Mouse (Mus musculus): Measurements from ENCODE around the gene Plekha6. TPM values are rescaled to one million over a fixed set of nuclear protein-coding genes. Genes with fewer than 3 reads are reported as not detected.
"Not testable (repeated sequence)": the region's sequence is repeated elsewhere in the genome, so short reads cannot be mapped to it uniquely, and the experiment has no call there.

Gene Plekha6
- polyA plus RNA-seq, 1 experiment from 2014 or later = 6.1 TPM

DNA sequence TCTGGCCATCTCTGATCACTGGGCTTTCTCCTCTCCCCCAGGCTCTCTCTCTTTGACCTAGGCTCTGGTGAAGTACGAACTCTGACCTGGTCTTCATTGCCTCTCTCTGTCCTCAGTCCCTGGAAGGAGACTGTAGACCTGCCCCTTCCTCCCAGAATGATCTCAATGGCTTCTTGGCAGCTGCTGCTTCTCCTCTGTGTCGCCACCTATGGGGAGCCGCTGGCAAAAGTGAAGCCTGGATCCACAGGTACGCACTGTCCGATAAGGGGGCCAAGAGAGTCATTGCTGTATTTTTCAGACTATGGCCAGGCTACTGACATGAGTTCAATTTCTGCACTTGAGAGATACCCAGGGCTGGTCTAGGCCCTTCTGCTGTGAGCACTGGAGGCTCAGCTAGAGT, 163.1 kb downstream of the Plekha6 start:
- H3K9me3 ChIP-seq (ENCODE audit: control insufficient read depth, low read length) = no peaks in the 10 kb centered on the region
- no peak overlapping the region for H3K4me2 ChIP-seq (replicated peaks; ENCODE audit: low read depth, low read length)
- H3K27ac ChIP-seq (ENCODE audit: low read depth, low read length) = no peak overlapping the region
- 66% methylated on average over 5 of the region's 5 CpGs for WGBS
- H3K4me3 ChIP-seq (ENCODE audit: low read length) = no peak overlapping the region
- ATAC-seq (ENCODE audit: low FRiP score, low TSS enrichment) = no peak
- no peaks in the 10 kb centered on the region for H3K36me3 ChIP-seq (ENCODE audit: control insufficient read depth, insufficient read depth, low read length)
- H3K4me1 ChIP-seq (ENCODE audit: control insufficient read depth, insufficient read depth, low read length) = no peaks in the 10 kb centered on the region
- peaks cover 33% of the 10 kb centered on the region; the same call in 1 of the 2 replicates for H3K27me3 ChIP-seq (ENCODE audit: control insufficient read depth, insufficient read depth, low read length)
- H3K9ac ChIP-seq (ENCODE audit: low read depth, low read length) = no peak overlapping the region

DNA sequence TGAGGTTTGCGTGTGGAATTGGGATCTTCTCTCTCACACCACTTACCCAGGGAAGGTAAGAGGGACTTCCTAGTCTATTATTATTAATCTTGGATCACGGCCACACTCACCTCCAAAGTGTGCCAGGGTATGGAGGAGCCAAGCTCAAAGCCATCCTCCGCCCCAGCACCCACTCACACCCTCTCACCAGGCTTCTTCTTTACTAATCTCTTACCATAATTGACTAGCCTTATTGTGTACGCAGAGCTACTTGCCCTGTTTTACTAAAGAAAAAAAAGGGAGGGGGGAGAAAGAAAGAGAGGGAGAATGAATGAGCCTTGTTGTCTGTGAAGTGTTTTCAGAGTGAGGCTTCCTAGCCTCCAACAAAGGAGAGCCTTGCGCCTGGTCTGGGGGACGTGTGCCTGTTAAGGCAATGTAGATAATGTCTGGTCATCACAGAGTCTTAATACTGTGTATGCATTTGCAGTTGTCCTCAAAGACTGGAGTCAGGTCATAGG, 164.3 kb downstream of the Plekha6 start:
- Histone ChIP-seq H3K9me3 (ENCODE audit: control insufficient read depth, low read length) (no peaks in the 10 kb centered on the region), H3K27ac (ENCODE audit: low read depth, low read length) (no peak overlapping the region), H3K27me3 (ENCODE audit: control insufficient read depth, insufficient read depth, low read length) (peaks cover 33% of the 10 kb centered on the region; the same call in 1 of the 2 replicates), H3K36me3 (ENCODE audit: control insufficient read depth, insufficient read depth, low read length) (no peaks in the 10 kb centered on the region), H3K4me1 (ENCODE audit: control insufficient read depth, insufficient read depth, low read length) (no peaks in the 10 kb centered on the region), H3K4me2 (replicated peaks; ENCODE audit: low read depth, low read length) (no peak overlapping the region), H3K4me3 (ENCODE audit: low read length) (no peak overlapping the region), H3K9ac (ENCODE audit: low read depth, low read length) (no peak overlapping the region)
- 88% methylated on average over 6 of the region's 6 CpGs for WGBS
- no peak for ATAC-seq (ENCODE audit: low FRiP score, low TSS enrichment)

DNA sequence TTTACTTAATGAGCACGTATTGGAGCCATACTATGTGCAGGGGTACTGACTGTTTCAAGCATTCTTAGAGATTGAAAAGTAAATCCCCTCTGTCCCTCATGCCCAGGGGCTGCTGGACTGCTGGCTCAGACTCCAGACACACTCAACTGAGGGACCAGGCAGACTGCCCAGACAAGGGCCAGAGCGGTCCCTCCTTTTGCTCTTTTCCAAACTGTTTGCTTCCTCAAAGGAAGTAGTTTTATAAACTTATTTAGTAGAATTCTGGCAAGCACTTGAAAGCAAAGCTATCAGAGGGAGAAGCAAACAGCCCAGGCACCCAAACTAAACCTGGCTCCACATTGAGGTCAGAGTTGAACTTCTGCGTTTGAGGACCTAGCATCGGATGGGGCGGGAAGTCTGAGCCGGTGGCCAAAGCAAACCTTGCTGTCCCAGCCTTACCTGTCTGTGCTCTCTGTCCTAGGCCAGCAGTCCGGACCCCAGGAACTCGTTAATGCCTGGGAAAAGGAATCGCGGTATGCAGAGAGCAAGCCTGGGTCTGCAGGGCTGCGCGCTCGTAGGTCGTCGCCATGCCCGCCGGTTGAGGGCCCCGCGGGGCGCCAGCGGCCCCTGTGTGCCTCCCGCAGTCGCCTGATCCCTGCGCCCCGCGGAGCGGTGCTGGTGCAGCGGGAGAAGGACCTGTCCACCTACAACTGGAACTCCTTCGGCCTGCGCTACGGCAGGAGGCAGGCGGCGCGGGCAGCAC, 165.1 kb downstream of the Plekha6 start:
- peak overlapping the region; percentile 24 for H3K4me3 ChIP-seq (ENCODE audit: low read length)
- no peaks in the 10 kb centered on the region for H3K36me3 ChIP-seq (ENCODE audit: control insufficient read depth, insufficient read depth, low read length)
- 8% methylated on average over 34 of the region's 34 CpGs for WGBS
- H3K4me1 ChIP-seq (ENCODE audit: control insufficient read depth, insufficient read depth, low read length) = no peaks in the 10 kb centered on the region
- H3K9me3 ChIP-seq (ENCODE audit: control insufficient read depth, low read length) = no peaks in the 10 kb centered on the region
- ATAC-seq (ENCODE audit: low FRiP score, low TSS enrichment) = no peak
- H3K27ac ChIP-seq (ENCODE audit: low read depth, low read length) = no peak overlapping the region
- peak overlapping the region; percentile 47 for H3K9ac ChIP-seq (ENCODE audit: low read depth, low read length)
- H3K27me3 ChIP-seq (ENCODE audit: control insufficient read depth, insufficient read depth, low read length) = peaks cover 33% of the 10 kb centered on the region; the same call in 1 of the 2 replicates
- H3K4me2 ChIP-seq (replicated peaks; ENCODE audit: low read depth, low read length) = peak overlapping the region; percentile 50

DNA sequence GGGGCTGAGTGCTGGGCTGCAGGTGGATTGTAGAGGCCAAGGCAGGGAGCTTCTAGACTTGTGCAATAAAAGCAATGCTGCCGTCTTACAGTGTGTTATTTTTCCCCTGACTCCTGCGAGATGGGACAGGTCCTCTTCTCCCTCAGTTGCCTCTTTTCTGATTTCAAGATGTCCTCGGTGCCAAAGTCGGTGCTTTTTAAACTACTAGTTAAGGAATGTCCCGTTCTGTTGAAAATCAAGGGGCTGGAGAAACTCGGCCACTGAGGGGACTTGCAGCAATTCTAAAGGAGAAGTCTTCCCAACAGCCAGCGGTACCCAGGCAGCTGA, 165.6 kb downstream of the Plekha6 start:
- peak overlapping the region; percentile 47 for H3K9ac ChIP-seq (ENCODE audit: low read depth, low read length)

DNA sequence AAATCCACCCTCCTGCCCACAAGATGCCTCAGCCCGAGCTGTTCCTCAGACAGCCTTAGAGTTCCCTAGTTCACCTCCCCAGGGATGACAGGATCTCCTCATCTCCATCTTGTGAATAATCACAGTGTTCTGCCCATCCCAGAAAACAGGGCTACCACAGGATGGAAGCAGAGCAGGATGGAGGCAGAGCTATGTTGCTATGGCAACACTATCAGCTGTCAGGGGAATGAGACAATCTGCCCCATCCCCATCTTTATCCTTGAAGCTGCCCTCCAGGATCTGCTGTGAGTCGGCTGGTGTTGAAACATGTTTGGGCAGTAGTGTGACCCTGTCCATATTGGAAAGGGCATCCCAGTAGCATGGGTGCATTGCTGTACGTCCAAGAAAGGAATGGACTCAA, 167.1 kb downstream of the Plekha6 start:
- H3K4me1 ChIP-seq (ENCODE audit: control insufficient read depth, insufficient read depth, low read length) = no peaks in the 10 kb centered on the region
- H3K36me3 ChIP-seq (ENCODE audit: control insufficient read depth, insufficient read depth, low read length) = no peaks in the 10 kb centered on the region
- H3K27ac ChIP-seq (ENCODE audit: low read depth, low read length) = no peak overlapping the region
- peaks cover 33% of the 10 kb centered on the region; the same call in 1 of the 2 replicates for H3K27me3 ChIP-seq (ENCODE audit: control insufficient read depth, insufficient read depth, low read length)
- WGBS = 89% methylated on average over 3 of the region's 3 CpGs
- ATAC-seq (ENCODE audit: low FRiP score, low TSS enrichment) = no peak
- no peak overlapping the region for H3K4me2 ChIP-seq (replicated peaks; ENCODE audit: low read depth, low read length)
- H3K9ac ChIP-seq (ENCODE audit: low read depth, low read length) = no peak overlapping the region
- H3K9me3 ChIP-seq (ENCODE audit: control insufficient read depth, low read length) = no peaks in the 10 kb centered on the region
- H3K4me3 ChIP-seq (ENCODE audit: low read length) = no peak overlapping the region

More for the DNA sequence above, 165.6 kb downstream of the Plekha6 start:
- H3K36me3 ChIP-seq (ENCODE audit: control insufficient read depth, insufficient read depth, low read length) = no peaks in the 10 kb centered on the region
- WGBS = 28% methylated on average over 7 of the region's 7 CpGs
- peaks cover 33% of the 10 kb centered on the region; the same call in 1 of the 2 replicates for H3K27me3 ChIP-seq (ENCODE audit: control insufficient read depth, insufficient read depth, low read length)
- H3K4me3 ChIP-seq (ENCODE audit: low read length) = peak overlapping the region; percentile 24
- H3K27ac ChIP-seq (ENCODE audit: low read depth, low read length) = no peak overlapping the region
- H3K9me3 ChIP-seq (ENCODE audit: control insufficient read depth, low read length) = no peaks in the 10 kb centered on the region
- ATAC-seq (ENCODE audit: low FRiP score, low TSS enrichment) = no peak
- H3K4me2 ChIP-seq (replicated peaks; ENCODE audit: low read depth, low read length) = peak overlapping the region; percentile 50
- no peaks in the 10 kb centered on the region for H3K4me1 ChIP-seq (ENCODE audit: control insufficient read depth, insufficient read depth, low read length)

DNA sequence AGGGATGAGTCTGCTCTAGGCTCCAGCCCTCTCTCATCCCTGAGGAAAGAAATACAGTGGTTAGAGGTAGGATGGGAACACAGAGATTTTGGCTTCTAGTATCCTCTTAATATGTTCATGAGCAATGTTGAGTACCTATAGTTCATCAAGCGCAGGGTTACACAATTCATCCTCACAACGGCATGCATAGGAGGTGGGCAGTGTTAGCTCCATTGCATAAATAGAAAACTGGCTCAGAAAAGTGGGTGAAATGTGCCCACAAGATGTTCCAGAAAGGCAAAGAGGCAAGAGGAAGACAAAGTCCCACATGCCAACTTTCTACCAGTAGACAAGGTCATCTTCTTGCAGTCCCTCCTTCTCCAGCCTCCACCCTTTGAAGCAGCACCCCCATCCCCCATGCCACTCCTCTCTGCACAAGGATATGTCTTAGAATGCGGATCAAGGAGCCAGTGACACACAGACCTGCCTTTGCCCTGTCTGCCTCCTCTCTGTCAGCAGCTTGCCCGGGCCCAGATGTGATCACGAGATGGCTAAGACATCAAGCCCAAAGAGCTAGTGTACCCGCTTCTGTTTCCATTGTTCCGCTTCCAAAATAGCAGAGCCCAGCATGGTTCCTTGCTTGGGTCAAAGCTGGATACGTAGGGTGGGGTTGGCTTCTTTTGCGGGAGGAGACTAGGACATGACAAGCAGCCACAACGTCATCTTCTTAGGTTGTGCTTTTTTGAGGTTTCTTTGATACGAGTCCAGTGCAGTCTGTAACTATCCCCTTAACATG, 168.8 kb downstream of the Plekha6 start:
- H3K27me3 ChIP-seq (ENCODE audit: control insufficient read depth, insufficient read depth, low read length) = peaks cover 32% of the 10 kb centered on the region; the same call in 1 of the 2 replicates
- no peaks in the 10 kb centered on the region for H3K9me3 ChIP-seq (ENCODE audit: control insufficient read depth, low read length)
- ATAC-seq (ENCODE audit: low FRiP score, low TSS enrichment) = no peak
- WGBS = 89% methylated on average over 11 of the region's 11 CpGs
- H3K4me3 ChIP-seq (ENCODE audit: low read length) = no peak overlapping the region
- no peak overlapping the region for H3K9ac ChIP-seq (ENCODE audit: low read depth, low read length)
- no peak overlapping the region for H3K4me2 ChIP-seq (replicated peaks; ENCODE audit: low read depth, low read length)
- H3K27ac ChIP-seq (ENCODE audit: low read depth, low read length) = no peak overlapping the region
- H3K4me1 ChIP-seq (ENCODE audit: control insufficient read depth, insufficient read depth, low read length) = no peaks in the 10 kb centered on the region
- H3K36me3 ChIP-seq (ENCODE audit: control insufficient read depth, insufficient read depth, low read length) = no peaks in the 10 kb centered on the region

DNA sequence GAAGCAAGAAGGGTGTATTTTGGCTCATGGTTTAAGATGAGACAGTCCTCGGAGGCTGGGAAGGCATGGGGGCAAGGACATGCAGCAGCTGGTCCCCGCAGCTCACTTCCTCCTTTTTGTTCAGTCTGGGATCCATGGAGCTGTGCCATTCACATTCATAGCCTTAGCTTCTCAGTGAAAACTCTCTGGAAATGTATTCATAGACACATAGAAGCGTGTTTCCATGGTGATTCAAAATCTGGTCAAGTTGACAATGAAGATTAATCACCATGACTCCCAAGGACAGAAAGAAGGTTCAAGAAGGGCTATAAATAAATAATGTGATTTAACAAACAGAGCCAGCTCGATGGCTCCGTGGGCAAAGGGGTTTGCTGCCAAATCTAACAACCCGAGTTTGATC, 169.9 kb downstream of the Plekha6 start:
- H3K4me1 ChIP-seq (ENCODE audit: control insufficient read depth, insufficient read depth, low read length) = no peaks in the 10 kb centered on the region
- H3K9me3 ChIP-seq (ENCODE audit: control insufficient read depth, low read length) = no peaks in the 10 kb centered on the region
- ATAC-seq (ENCODE audit: low FRiP score, low TSS enrichment) = no peak
- H3K36me3 ChIP-seq (ENCODE audit: control insufficient read depth, insufficient read depth, low read length) = no peaks in the 10 kb centered on the region
- no peak overlapping the region for H3K27ac ChIP-seq (ENCODE audit: low read depth, low read length)
- H3K9ac ChIP-seq (ENCODE audit: low read depth, low read length) = no peak overlapping the region
- 87% methylated on average over 6 of the region's 6 CpGs for WGBS
- H3K27me3 ChIP-seq (ENCODE audit: control insufficient read depth, insufficient read depth, low read length) = peaks cover 21% of the 10 kb centered on the region; the same call in 1 of the 2 replicates
- H3K4me3 ChIP-seq (ENCODE audit: low read length) = no peak overlapping the region
- H3K4me2 ChIP-seq (replicated peaks; ENCODE audit: low read depth, low read length) = no peak overlapping the region

DNA sequence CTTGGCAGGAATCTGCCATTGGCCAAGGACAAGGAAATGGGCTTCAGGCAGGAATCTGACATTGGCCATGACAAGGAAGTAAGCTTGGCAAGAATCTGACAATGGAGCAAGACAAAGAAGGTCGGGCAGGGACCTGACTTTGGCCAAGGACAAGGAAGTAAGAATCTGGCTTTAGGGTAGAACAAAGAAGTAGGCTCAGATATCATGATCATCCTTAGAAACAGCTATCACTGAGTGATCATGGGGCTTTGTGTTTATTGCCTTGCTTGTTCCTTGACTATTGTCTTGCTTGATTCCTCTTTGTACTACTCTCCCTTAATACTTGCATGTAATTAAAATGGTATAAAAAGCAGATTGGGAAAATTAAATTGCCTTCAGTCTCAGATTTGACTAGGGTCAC, 176.4 kb downstream of the Plekha6 start:
- H3K27ac ChIP-seq (ENCODE audit: low read depth, low read length); H3K9ac ChIP-seq (ENCODE audit: low read depth, low read length); H3K4me2 ChIP-seq (replicated peaks; ENCODE audit: low read depth, low read length); H3K27me3 ChIP-seq (ENCODE audit: control insufficient read depth, insufficient read depth, low read length); H3K4me1 ChIP-seq (ENCODE audit: control insufficient read depth, insufficient read depth, low read length); H3K4me3 ChIP-seq (ENCODE audit: low read length); ATAC-seq (ENCODE audit: low FRiP score, low TSS enrichment); H3K9me3 ChIP-seq (ENCODE audit: control insufficient read depth, low read length); H3K36me3 ChIP-seq (ENCODE audit: control insufficient read depth, insufficient read depth, low read length): not testable (repeated sequence)
- 75% methylated on average over 1 of the region's 1 CpGs for WGBS

DNA sequence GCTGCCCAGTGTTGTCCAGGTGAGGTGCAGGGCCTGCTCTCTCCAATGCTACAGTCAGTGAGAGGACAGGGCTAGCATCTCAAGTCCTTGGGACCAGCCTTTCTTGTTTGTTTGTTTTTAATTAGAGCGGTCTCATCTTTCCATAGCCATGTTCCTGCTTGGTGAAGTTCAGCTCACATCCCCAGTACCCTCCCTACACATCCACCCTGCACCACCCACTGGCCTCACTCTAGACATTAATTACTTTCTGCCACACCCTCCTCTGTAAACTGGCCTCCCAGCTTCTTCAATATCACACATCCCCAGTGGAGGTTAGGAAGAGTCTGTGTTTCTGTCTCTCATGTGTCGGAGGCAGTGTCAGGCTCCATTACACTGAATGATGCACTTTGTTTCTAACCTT, 180.3 kb downstream of the Plekha6 start:
- Histone ChIP-seq H3K4me3 (ENCODE audit: low read length) (no peak overlapping the region), H3K36me3 (ENCODE audit: control insufficient read depth, insufficient read depth, low read length) (no peaks in the 10 kb centered on the region), H3K4me1 (ENCODE audit: control insufficient read depth, insufficient read depth, low read length) (no peaks in the 10 kb centered on the region), H3K9ac (ENCODE audit: low read depth, low read length) (no peak overlapping the region), H3K9me3 (ENCODE audit: control insufficient read depth, low read length) (no peaks in the 10 kb centered on the region), H3K4me2 (replicated peaks; ENCODE audit: low read depth, low read length) (no peak overlapping the region), H3K27ac (ENCODE audit: low read depth, low read length) (no peak overlapping the region), H3K27me3 (ENCODE audit: control insufficient read depth, insufficient read depth, low read length) (no peaks in the 10 kb centered on the region)
- peak; percentile 28; the same call in 1 of the 2 replicates for ATAC-seq (ENCODE audit: low FRiP score, low TSS enrichment)
- WGBS = 68% methylated on average over 2 of the region's 2 CpGs

Data from kidney, embryonic 14.5 days (tissue).